Mouse (Mus musculus) cerebellum, postnatal 14 days (tissue): Measurements from ENCODE around the gene Snx1.

Source experiments
- DNase-seq, 2 experiments: peaks; one replicate each; pipeline ENCODE4 v3.0.0; 2021; ENCODE audit warnings: mixed read lengths in 2 of 2

Snx1 gene

GRCm38 (mm10) chr9:66087062-66087461 is 39.3 kb downstream of the Snx1 start:
- no peak for DNase-seq

GRCm38 (mm10) chr9:66084171-66084570 is 42.2 kb downstream of the Snx1 start:
- DNase-seq, result peak; percentile 35 to 50

DNA sequence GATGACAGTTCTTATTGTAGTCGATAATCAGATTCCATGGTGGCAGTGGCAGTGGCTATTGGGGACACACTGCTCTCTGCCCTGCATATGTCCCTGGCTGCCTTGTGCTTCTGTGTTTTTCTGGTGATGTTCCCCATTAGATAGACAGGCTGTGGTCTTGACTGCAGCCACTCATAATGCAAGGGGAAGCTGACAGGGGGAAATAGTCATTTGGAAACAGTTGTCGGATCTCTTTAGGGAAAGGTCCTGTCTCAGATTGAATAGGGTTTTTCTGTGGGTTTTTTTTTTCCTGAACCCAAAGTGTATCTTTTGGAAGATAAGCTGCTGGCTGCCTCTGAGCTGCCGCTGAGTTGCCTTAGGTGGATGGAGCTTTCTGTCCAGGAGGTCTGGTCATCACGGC is 44.4 kb downstream of the Snx1 start:
- DNase-seq, result no peak

GRCm38 (mm10) chr9:66080804-66081459 is 45.5 kb downstream of the Snx1 start:
- no peak for DNase-seq

DNA sequence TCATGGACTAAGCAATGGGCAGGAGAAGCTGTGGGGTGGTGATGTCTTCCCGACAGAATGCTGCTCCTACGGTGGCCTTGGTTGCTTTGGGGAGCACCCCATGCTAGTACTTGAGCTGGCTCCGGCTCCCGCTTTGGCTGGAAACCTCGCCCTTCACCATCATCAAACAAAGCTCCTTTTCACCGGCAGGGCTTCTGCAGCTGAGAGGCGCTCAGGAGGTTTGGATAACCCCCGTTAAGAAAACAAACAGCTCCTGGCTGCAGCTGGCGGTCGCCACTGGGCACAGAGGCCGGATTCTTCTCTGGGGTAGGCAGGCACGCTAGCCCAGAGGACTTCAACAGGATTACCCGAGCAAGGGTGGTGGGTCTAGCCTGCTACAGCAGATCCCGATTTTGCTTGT is 47.9 kb downstream of the Snx1 start:
- DNase-seq, result peak in 1 of 2 experiments; percentile 10

- DNase-seq, result no peak
These were observed 48.3 kb downstream of the Snx1 start for GRCm38 (mm10) chr9:66078072-66078471.

- DNase-seq, result no peak
These were observed 53.6 kb downstream of the Snx1 start for GRCm38 (mm10) chr9:66072754-66073153.

- no peak for DNase-seq
These were observed 56.2 kb downstream of the Snx1 start for GRCm38 (mm10) chr9:66070151-66070550.

DNA sequence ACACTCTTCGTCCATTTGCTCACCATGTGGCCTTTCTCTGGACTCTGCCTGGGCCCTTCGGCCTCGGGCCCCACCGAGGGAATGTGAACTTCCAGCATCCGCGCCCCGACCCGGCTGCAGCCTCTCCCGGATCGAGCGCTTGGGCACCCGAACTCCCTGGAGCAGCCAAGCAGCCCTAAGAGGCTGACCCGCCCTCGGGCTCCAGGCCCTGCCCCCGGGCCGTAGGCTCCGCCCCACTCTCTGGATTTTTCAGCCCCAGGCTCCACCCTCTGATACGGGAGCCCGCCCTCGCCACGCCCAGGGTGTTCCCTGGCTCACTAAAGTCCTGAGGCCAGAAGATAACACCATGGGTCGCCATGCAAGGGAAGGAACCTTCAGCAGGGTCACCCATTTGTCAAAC is 56.8 kb downstream of the Snx1 start, which contains the start of gene Snx22:
Gene Snx22, minus strand, starts transcription at position 137 of the 400 bp plus-strand sequence.
- DNase-seq, result peak; percentile 87 to 89

- peak; percentile 65 to 76 for DNase-seq
These were observed 57.4 kb downstream of the Snx1 start for GRCm38 (mm10) chr9:66068971-66069391.

GRCm38 (mm10) chr9:66068056-66068455 is 58.3 kb downstream of the Snx1 start:
- DNase-seq, result no peak

GRCm38 (mm10) chr9:66067542-66067941 is 58.8 kb downstream of the Snx1 start:
- DNase-seq, result peak; percentile 30 to 59

DNA sequence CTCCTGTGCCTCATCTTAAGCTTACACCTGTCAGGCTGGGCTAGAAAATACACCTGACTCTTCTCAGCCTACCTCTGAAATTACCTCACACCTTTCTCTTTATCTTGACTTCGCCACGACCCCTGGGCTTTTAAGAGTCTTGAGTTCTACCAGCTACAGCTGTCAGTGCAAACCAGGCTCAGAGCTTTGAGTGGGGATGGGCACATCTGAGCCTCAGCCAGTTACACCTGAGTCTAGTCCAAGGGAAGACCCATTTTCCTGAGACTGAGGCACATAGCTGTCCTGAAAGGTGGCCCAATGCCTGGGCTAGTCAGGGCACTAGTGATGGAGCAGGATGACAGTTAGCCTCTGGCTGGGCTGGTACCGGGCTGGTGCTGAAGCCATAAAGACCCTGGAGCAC is 59.6 kb downstream of the Snx1 start:
- no peak for DNase-seq

DNA sequence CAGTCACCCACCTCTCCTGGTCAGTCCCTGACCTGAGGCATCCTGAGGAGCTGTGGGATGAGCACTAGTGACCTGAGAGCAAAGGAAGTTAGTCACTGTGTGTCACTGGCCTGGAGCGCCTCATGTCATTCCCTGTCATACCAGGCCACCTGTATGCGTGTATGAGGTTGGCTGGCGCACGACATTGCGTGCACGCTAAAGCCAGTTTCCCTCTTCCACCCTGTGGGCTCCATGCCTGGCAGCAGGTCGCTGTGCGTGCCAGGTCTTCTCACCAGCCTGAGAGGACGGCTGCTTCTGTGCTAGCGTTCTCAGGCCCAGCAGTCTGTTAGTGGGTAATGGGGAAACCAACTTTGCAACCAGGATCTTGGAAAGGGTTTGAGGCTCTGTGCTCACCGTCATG is 62.1 kb downstream of the Snx1 start:
- peak; percentile 58 to 70 for DNase-seq

DNA sequence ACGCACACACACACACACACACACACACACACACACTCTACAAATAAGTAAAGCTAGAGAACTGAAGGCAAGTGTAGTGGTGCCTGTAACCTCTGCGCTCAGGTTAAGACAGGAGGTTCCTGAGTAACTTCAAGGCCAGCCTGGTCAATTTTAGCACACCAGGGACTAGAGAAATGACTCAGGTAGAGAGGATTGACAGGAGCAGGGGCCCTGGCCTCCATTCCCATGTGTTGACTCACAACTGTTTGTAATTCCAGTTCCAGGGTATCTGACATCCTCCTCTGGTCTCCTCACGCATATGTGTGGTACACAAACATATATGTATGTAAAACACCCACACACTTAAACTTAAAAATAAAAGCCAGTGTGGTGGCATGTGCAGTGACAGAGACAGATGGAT is 62.9 kb downstream of the Snx1 start:
- DNase-seq, result no peak

DNA sequence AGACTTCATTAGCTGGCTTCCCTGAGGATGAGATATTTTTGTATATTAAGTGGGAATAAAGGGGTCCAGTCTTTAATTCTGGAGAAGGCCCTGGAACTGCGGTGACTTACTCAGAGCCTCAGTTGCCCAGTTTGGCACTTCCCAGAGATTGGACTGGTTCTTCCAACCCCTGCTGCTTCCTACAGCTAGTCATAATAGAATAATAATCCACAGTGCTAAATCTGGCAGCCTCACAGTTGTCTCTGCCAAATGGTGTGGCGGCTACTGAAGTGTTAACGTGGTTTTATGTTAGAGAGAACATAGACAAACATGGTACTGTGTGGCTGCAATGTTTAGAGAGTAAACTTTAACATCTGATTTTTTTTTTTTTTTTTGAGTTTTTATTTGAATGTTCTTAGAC is 64.7 kb downstream of the Snx1 start:
- DNase-seq, result peak; percentile 46 to 47

- DNase-seq, result peak; percentile 29 to 30
These were observed 65.4 kb downstream of the Snx1 start for GRCm38 (mm10) chr9:66060986-66061385.

GRCm38 (mm10) chr9:66060308-66060647 is 66.1 kb downstream of the Snx1 start:
- DNase-seq, result no peak

DNA sequence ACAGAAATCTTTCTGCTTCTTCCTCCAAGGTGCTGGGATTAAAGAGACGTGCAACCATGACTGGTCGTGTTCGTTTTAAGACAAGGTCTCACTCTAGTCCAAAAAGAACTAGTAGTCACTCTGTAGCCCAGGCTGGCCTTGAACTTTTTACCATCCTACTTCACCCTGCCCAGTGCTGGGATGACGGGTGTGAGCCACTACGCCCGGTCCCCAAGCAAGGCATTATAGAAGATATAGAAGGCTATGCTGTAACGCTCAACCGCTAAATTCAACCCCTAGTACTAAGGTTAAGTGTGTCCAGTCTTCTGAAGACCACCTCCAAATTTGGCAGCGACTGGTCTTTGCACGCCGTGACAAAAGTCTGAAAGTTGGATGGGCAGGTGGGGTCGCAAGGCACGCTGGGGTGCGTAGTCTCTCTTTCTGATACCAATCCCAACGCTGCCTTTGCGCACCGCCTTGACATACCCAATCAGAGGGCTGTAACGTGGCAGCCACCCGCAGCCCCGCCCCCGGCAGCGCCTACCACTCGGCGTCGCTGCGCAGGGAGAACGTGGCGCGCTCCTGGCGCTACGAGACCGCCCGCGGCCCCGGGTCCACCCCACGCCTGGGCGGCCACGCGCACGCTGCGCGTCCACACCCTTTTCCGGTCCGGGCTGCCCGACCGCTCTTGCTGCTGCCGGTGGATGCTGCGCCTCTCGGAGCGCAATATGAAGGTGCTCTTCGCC is 66.6 kb downstream of the Snx1 start, which contains the start of gene Ppib:
Gene Ppib, plus strand, starts transcription at position 640 of the 725 bp plus-strand sequence.
- DNase-seq, result peak; percentile 98 to 99

- DNase-seq, result no peak
These were observed 72.8 kb downstream of the Snx1 start for GRCm38 (mm10) chr9:66053620-66054019.

DNA sequence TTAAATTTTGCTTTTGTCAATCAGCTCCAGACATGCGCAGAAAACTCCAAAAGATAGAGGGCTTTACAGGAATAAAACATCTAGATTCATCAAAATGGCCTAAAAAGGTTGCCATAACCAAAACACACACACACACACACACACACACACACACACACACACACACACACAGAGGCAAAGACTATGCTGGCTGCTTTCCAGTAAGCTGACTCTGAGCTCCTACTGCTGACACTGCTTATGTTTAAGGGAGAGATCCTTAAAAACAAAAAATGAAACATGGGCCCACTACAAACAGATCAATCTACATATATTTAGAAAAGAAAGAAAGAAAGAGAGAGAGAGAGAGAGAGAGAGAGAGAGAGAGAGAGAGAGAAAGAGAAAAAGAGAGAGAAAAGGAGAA is 73.7 kb downstream of the Snx1 start:
- no peak for DNase-seq

- no peak for DNase-seq
These were observed 74.9 kb downstream of the Snx1 start for GRCm38 (mm10) chr9:66051493-66051892.

- no peak for DNase-seq
These were observed 76.3 kb downstream of the Snx1 start for GRCm38 (mm10) chr9:66049931-66050601.

- DNase-seq, result no peak
These were observed 83.1 kb downstream of the Snx1 start for GRCm38 (mm10) chr9:66043241-66043640.
